Mouse (Mus musculus) monocyte, adult 5-6 weeks (primary cell): Measurements from ENCODE around the gene Slc22a18. TPM values are rescaled to one million over a fixed set of nuclear protein-coding genes. Genes with fewer than 3 reads are reported as not detected.

Experiments used
- ATAC-seq: fragments of 153-309, 156-312 bp; replicated peaks from 2 replicates; pipeline ENCODE4 v1.8.0; 2017; ENCODE audit warnings: mild to moderate bottlenecking; ENCODE audit not compliant: low TSS enrichment, insufficient number of reproducible peaks, severe bottlenecking, poor library complexity, low FRiP score
- total RNA-seq: library from RNA; stranded (forward); fragments of 200-1000, 200-491, 200-594 nt; gene quantifications from 3 replicates; pipeline ENCODE4 v1.2.3, GENCODE M21; 2017

Gene Slc22a18
- total RNA-seq: 1.3 TPM in 1 of 3 replicates, not detected in the others

- peak; percentile 48 for ATAC-seq
These were observed at the start of gene Slc22a18 for GRCm38 (mm10) chr7:143473347-143474101. Gene Slc22a18 (plus strand): TSS chr7:143473736.

GRCm38 (mm10) chr7:143428142-143428813, 45.3 kb upstream of the Slc22a18 start:
- no peak for ATAC-seq

- ATAC-seq: no peak
These were observed 44.6 kb upstream of the Slc22a18 start for GRCm38 (mm10) chr7:143428814-143429499.

GRCm38 (mm10) chr7:143432631-143433030, 40.9 kb upstream of the Slc22a18 start:
- no peak for ATAC-seq

GRCm38 (mm10) chr7:143433331-143433730, 40.2 kb upstream of the Slc22a18 start:
- ATAC-seq: no peak

GRCm38 (mm10) chr7:143437231-143437893, 36.2 kb upstream of the Slc22a18 start:
- no peak for ATAC-seq

- ATAC-seq: no peak
These were observed 35.5 kb upstream of the Slc22a18 start for GRCm38 (mm10) chr7:143437894-143438581.

GRCm38 (mm10) chr7:143438965-143439364, 34.6 kb upstream of the Slc22a18 start:
- no peak for ATAC-seq

- no peak for ATAC-seq
These were observed 29.0 kb upstream of the Slc22a18 start for GRCm38 (mm10) chr7:143444580-143444954.

- ATAC-seq: no peak
These were observed 28.4 kb upstream of the Slc22a18 start for GRCm38 (mm10) chr7:143444955-143445648.

- ATAC-seq: no peak
These were observed 27.7 kb upstream of the Slc22a18 start for GRCm38 (mm10) chr7:143445651-143446460.

- no peak for ATAC-seq
These were observed 26.4 kb upstream of the Slc22a18 start for GRCm38 (mm10) chr7:143447130-143447529.

GRCm38 (mm10) chr7:143458963-143459331, 14.6 kb upstream of the Slc22a18 start:
- no peak for ATAC-seq

GRCm38 (mm10) chr7:143459332-143460211, 14.0 kb upstream of the Slc22a18 start:
- ATAC-seq: no peak

- ATAC-seq: no peak
These were observed 13.2 kb upstream of the Slc22a18 start for GRCm38 (mm10) chr7:143460217-143460834.

- ATAC-seq: peak; percentile 61
These were observed 12.7 kb upstream of the Slc22a18 start, which contains the start of gene Cdkn1c for GRCm38 (mm10) chr7:143460874-143461273. Gene Cdkn1c (minus strand): TSS chr7:143461050.
